Mouse (Mus musculus) olfactory bulb, adult 2 months (tissue): ENCODE measurements around the gene Kcnj4.

Experiments used
- CTCF ChIP-seq: fragments of 200-500 bp; IDR thresholded peaks from 2 replicates; pipeline ENCODE4 v1.5.1; 2012; ENCODE audit warnings: low read depth, mild to moderate bottlenecking, low read length, moderate library complexity; ENCODE audit not compliant: insufficient read depth
- POLR2A ChIP-seq: fragments of 200-500 bp; IDR thresholded peaks from 2 replicates; pipeline ENCODE4 v1.6.1; 2012; ENCODE audit warnings: mild to moderate bottlenecking, low read depth, low read length, moderate library complexity; ENCODE audit not compliant: insufficient read depth

DNA sequence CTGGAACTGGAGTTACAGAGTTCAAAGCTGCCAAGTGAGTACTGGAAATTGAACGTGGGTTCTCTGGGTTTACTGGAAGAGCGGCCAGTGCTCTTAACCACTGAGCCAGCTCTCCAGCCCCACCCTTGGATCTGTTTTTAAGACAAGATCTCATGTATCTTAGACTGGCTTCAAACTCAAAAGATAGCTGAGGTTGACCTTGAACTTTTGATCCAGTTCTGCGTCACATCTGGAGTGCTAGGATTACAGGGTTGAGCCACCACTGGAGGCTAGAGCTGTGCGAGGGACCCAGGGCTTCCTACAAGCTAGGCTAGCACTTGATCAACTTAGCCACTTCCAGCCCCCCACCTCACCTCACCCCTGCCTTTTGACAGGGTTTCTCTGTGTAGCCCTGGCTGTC, 51.2 kb downstream of the Kcnj4 start:
- TF ChIP-seq CTCF (no peak), POLR2A (no peak)
